Mouse (Mus musculus): ENCODE measurements around the gene Me1. TPM values are rescaled to one million over a fixed set of nuclear protein-coding genes. Genes with fewer than 3 reads are reported as not detected.

Gene Me1
- polyA plus RNA-seq (2015; fragmentation: Nextera tagmentation; extraction: Ambion mirVana), result 21.2 and 22.9 TPM in 2 replicates

DNA sequence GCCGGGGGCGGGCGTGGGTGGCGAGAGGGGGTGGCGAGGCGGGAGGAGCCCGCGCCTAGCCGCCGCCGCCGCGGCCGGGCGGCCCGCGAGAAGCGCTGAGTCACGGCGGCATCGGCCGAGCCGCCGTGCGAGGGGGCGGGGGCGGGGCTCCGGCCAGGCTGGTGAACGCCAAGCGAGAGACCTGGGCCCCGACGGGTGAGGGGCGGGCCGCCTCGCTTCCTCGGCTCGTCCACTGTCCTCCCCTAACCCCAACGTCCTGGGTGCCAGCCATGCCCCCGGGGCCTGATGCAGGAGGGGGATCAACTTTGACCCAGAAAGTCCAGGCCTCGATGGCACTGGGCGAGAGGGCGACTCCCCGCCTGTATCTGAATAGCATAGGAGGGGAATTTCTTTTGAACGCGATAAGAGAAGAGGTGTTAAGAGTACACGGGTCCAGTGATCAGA is at the start of gene Me1:
Gene Me1, minus strand, starts transcription at position 136 of the 444 bp plus-strand sequence.
- Histone ChIP-seq H3K4me2 (replicated peaks) (peak within 1 kb of the TSS; percentile 98), H3K27ac (0 out of 2 replicates have a peak within 1 kb of the TSS, but pooled peaks have one; percentile 17), H3K4me1 (replicated peaks) (no peaks in the 10 kb centered on the region; the same call in 1 of the 2 replicates), H3K36me3 (no peaks in the 10 kb centered on the region), H3K27me3 (replicated peaks) (no peaks in the 10 kb centered on the region), H3K9ac (peak within 1 kb of the TSS; percentile 74), H3K9me3 (no peaks in the 10 kb centered on the region), H3K4me3 (replicated peaks) (peak within 1 kb of the TSS; percentile 74)
- 1% methylated on average over 39 of the region's 46 CpGs for WGBS
- peak; percentile 88 for ATAC-seq

DNA sequence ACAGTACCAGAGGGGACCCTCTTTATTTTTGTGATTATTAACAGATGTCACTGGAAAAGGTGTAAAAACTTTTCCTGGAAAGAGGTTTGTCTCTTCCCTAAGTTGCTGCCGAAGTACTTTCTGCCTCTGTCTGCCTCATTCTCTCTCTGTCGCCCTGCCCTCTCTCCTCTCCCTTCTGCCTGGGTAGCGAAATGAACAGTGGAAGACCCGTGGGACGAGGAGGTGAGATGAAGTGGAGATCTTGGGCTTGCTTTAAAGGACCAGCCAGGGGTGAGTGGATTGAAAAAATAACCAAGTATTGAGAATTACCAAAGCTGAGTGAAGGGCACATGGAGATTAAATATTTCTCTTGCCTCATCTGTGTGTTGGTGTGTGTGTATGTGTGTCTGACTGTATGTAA is 48.3 kb upstream of the Me1 start:
- H3K4me2 ChIP-seq (replicated peaks), result 0 out of 2 replicates have a peak overlapping the region, but pooled peaks have one; percentile 61
- ATAC-seq, result no peak

DNA sequence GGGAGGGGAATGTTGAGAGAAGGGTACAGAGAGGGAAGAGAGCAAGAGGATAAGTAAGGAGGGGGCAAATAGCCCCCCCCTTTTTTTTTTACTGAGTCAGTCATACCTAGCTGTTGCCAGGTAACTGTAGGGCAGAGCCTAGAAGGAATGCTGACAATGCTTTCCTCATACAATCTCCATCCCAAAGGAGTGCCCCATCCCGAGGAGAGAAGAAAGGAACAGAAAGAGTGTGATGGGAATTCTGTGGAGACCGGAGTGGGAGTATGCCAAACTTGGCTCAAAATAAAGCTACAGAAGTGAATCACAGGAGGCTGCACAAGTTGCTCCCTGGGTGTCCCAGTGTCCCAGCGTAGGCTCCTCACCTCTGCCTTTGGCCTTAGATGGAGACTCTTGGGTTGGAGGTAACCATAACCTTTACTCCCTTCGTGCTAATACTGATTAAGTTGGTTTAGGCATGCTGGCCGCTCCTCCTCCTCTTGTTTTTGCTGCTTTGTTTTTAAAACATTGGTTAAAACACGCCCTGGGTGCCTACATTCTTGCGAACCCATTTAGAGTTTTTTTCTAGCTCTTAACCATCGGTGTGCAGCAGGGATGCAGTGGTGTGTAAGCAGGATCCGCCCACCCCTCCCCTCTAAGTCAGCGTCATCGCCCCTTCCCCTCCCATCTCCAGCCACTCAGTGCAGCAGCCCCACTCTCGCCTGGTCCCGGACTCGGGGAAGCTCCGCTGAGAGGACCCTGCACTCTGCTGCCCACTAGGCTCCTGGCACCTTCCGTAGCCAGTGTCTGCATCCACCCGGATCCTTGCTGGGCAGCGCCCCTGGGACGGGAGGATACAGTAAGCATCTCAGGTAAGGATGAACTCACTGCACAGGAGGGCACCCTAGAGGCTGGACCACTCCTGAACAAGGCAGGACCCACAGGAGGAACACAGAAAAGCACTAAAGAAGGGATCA is 47.5 kb upstream of the Me1 start, which contains the start of gene Prss35:
Gene Prss35, plus strand, starts transcription at position 691 of the 953 bp plus-strand sequence.
- H3K27me3 ChIP-seq (replicated peaks), result 0 out of 2 replicates have a peak, but pooled peaks cover 3% of the 10 kb centered on the region
- 3% methylated on average over 19 of the region's 19 CpGs for WGBS
- H3K9ac ChIP-seq, result peak within 1 kb of the TSS; percentile 37; the same call in 1 of the 2 replicates
- H3K27ac ChIP-seq, result no peak within 1 kb of the TSS
- no peaks in the 10 kb centered on the region for H3K36me3 ChIP-seq
- H3K4me1 ChIP-seq (replicated peaks), result peaks cover 6% of the 10 kb centered on the region; the same call in 1 of the 2 replicates
- peak within 1 kb of the TSS; percentile 28 for H3K4me3 ChIP-seq (replicated peaks)
- peak; percentile 69 for ATAC-seq
- peak within 1 kb of the TSS; percentile 61 for H3K4me2 ChIP-seq (replicated peaks)
- no peaks in the 10 kb centered on the region for H3K9me3 ChIP-seq

More for the DNA sequence above, 48.3 kb upstream of the Me1 start:
- 25% methylated on average over 5 of the region's 5 CpGs for WGBS
- peaks cover 6% of the 10 kb centered on the region; the same call in 1 of the 2 replicates for H3K4me1 ChIP-seq (replicated peaks)
- H3K27me3 ChIP-seq (replicated peaks), result 0 out of 2 replicates have a peak, but pooled peaks cover 3% of the 10 kb centered on the region
- no peaks in the 10 kb centered on the region for H3K36me3 ChIP-seq
- no peak overlapping the region for H3K4me3 ChIP-seq (replicated peaks)
- no peak overlapping the region for H3K27ac ChIP-seq
- no peaks in the 10 kb centered on the region for H3K9me3 ChIP-seq
- H3K9ac ChIP-seq, result no peak overlapping the region

DNA sequence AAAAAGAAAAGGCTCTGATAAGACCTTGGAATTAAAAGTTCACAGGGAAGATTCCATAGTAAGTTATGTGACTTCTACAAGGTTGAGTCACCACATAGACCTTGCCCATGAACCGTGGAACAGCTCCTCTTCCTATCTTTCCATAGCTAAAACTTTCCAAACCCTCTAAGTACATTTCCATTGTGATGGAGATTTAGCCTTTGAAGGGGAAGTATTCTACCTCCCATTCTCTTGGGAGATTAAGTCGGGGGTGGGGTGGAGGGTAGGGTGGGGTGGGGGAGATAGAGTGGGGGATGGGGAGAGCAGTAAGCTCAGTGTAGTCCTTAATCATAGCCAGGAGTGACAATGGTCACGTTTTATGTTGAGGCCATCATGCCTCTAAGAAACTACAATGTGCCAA is 44.2 kb upstream of the Me1 start:
- 53% methylated on average over 3 of the region's 3 CpGs for WGBS
- H3K4me3 ChIP-seq (replicated peaks), result no peak overlapping the region
- H3K9ac ChIP-seq, result no peak overlapping the region
- peaks cover 6% of the 10 kb centered on the region; the same call in 1 of the 2 replicates for H3K4me1 ChIP-seq (replicated peaks)
- no peak for ATAC-seq
- no peak overlapping the region for H3K4me2 ChIP-seq (replicated peaks)
- no peak overlapping the region for H3K27ac ChIP-seq
- H3K9me3 ChIP-seq, result no peaks in the 10 kb centered on the region
- H3K27me3 ChIP-seq (replicated peaks), result 0 out of 2 replicates have a peak, but pooled peaks cover 3% of the 10 kb centered on the region
- H3K36me3 ChIP-seq, result no peaks in the 10 kb centered on the region

DNA sequence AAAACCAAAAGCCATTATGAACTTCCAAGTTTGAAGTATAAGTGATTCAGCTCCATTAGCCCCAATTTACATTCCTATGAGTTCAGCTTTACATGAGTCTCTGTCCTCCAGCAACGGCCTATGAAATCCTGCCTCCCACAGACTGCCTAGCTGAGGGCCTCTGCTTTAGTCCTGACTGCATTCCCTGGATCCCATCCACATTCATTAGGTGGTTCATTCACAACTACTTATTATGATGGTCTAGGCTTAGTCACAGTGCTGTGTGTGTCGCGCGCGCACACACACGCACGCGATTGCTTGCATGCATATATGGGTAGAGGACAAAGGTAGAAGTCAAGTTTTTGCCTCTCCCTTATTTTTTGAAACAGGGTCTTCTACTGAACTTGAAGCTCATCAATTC is 43.0 kb upstream of the Me1 start:
- 95% methylated on average over 8 of the region's 8 CpGs for WGBS
- Histone ChIP-seq H3K27me3 (replicated peaks) (0 out of 2 replicates have a peak, but pooled peaks cover 3% of the 10 kb centered on the region), H3K4me2 (replicated peaks) (no peak overlapping the region), H3K4me1 (replicated peaks) (peaks cover 6% of the 10 kb centered on the region; the same call in 1 of the 2 replicates), H3K9me3 (no peaks in the 10 kb centered on the region), H3K9ac (no peak overlapping the region), H3K36me3 (no peaks in the 10 kb centered on the region), H3K4me3 (replicated peaks) (no peak overlapping the region), H3K27ac (no peak overlapping the region)
- ATAC-seq, result no peak

DNA sequence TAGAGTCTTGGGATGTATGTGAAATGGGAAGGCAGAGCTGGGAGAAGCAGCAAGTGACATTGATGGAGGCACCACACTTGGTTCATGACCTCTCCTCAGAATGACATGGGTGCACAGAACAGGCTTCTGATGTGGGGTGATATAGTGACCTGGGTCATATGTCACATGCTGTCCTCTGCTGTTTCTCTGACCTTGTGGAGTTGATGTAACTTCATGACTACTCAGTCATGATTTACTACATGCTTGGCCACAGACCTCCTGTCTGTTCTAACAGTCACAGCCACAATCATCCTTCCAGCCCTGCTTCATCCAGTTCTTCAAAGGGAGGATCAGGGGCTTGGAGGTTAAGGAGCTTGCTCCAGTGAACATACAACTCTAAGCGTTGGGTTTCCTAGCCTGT is 42.3 kb upstream of the Me1 start:
- H3K27me3 ChIP-seq (replicated peaks), result no peaks in the 10 kb centered on the region
- 72% methylated on average over 1 of the region's 1 CpGs for WGBS
- no peak overlapping the region for H3K9ac ChIP-seq
- peaks cover 2% of the 10 kb centered on the region; the same call in 1 of the 2 replicates for H3K4me1 ChIP-seq (replicated peaks)
- no peak overlapping the region for H3K4me3 ChIP-seq (replicated peaks)
- H3K9me3 ChIP-seq, result no peaks in the 10 kb centered on the region
- no peak overlapping the region for H3K27ac ChIP-seq
- no peaks in the 10 kb centered on the region for H3K36me3 ChIP-seq
- no peak for ATAC-seq
- H3K4me2 ChIP-seq (replicated peaks), result no peak overlapping the region

DNA sequence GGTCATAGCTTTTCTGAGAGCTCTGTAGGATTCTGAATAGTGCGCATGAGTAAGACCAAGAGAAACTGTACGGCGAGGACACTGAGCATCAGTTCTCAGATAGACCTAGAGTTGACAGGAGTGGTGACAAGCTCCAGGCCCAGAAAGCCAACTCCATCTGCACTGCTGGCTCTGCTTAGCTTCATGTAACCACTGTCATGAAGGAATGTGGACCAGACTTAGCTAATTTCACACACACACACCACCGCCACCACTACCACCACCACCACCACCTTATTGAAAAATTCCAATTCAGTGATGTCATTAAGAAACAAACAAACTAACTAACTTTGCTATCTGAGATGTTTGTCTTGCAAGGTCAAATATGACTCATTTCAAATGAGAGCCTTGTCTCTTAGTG is 41.2 kb upstream of the Me1 start:
- H3K9ac ChIP-seq, result no peak overlapping the region
- no peak for ATAC-seq
- 70% methylated on average over 4 of the region's 4 CpGs for WGBS
- H3K27ac ChIP-seq, result no peak overlapping the region
- H3K36me3 ChIP-seq, result no peaks in the 10 kb centered on the region
- no peak overlapping the region for H3K4me3 ChIP-seq (replicated peaks)
- H3K4me1 ChIP-seq (replicated peaks), result no peaks in the 10 kb centered on the region
- H3K4me2 ChIP-seq (replicated peaks), result no peak overlapping the region
- no peaks in the 10 kb centered on the region for H3K27me3 ChIP-seq (replicated peaks)
- H3K9me3 ChIP-seq, result no peaks in the 10 kb centered on the region

DNA sequence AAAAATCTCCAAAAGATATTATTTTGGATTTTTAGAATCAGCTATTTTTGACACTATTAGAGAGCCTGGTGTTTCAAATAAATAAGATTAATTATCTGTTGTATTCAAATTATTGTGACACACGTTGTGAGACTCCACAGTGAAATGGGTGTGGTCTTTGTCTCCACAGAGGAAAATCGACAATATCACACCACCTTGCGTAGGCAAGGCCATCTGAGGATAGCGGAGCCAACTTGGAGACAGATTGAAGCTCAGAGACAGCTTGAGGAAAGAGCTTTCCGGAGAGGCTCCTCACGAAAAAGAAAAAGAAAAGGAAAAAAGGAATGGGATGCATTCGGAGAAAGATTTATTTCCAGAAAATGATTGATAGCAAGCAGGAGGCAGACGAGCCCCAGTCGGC is 39.0 kb upstream of the Me1 start:
- Histone ChIP-seq H3K27ac (no peak overlapping the region), H3K9ac (no peak overlapping the region), H3K27me3 (replicated peaks) (no peaks in the 10 kb centered on the region), H3K4me1 (replicated peaks) (no peaks in the 10 kb centered on the region), H3K4me3 (replicated peaks) (no peak overlapping the region), H3K9me3 (no peaks in the 10 kb centered on the region), H3K4me2 (replicated peaks) (no peak overlapping the region), H3K36me3 (no peaks in the 10 kb centered on the region)
- WGBS, result 56% methylated on average over 9 of the region's 9 CpGs
- peak; percentile 57; the same call in 1 of the 2 replicates for ATAC-seq

DNA sequence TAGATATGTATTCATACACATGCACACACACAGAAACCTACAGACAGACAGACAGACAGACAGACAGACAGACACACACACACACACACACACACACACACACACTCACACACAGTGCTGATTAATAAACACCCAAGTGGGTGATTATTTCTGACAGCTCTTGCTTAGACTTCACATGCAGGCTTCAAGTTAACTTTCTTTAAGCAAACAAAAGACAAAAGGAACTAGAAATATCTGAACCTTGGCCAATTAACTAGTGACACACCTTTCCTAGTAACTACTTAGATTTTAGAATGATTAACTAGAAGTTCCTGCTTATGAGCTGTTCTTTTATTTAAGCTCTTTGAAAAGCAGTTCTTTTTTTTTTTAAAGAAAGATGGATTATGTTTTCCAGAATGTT is 38.6 kb upstream of the Me1 start:
- Histone ChIP-seq H3K4me2 (replicated peaks) (no peak overlapping the region), H3K27me3 (replicated peaks) (no peaks in the 10 kb centered on the region), H3K9me3 (no peaks in the 10 kb centered on the region), H3K4me3 (replicated peaks) (no peak overlapping the region), H3K27ac (no peak overlapping the region), H3K36me3 (no peaks in the 10 kb centered on the region), H3K4me1 (replicated peaks) (no peaks in the 10 kb centered on the region), H3K9ac (no peak overlapping the region)
- peak; percentile 48; the same call in 1 of the 2 replicates for ATAC-seq

DNA sequence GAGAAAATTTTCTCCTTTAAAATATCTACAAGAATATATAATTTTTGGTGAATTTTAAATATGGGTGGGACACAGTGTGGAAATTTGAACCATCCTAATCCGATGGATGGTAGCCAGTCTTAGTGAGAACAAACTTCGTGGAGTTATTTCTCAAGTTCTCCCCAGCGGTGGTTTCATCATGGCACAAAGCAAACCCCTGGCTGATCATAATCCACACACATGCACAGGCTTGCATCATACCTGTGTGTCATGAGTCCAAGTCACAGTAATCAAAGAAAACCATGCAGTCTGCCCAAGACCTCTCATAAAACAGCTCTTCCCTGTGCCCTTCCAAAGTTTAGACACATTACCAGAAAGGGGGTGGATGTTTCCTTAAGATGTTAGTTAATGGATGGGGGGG is 34.1 kb upstream of the Me1 start:
- over 99% methylated on average over 3 of the region's 3 CpGs for WGBS
- ATAC-seq, result no peak
- Histone ChIP-seq H3K9me3 (no peaks in the 10 kb centered on the region), H3K4me1 (replicated peaks) (no peaks in the 10 kb centered on the region), H3K4me3 (replicated peaks) (no peak overlapping the region), H3K9ac (no peak overlapping the region), H3K27me3 (replicated peaks) (no peaks in the 10 kb centered on the region), H3K27ac (no peak overlapping the region), H3K36me3 (no peaks in the 10 kb centered on the region), H3K4me2 (replicated peaks) (no peak overlapping the region)

DNA sequence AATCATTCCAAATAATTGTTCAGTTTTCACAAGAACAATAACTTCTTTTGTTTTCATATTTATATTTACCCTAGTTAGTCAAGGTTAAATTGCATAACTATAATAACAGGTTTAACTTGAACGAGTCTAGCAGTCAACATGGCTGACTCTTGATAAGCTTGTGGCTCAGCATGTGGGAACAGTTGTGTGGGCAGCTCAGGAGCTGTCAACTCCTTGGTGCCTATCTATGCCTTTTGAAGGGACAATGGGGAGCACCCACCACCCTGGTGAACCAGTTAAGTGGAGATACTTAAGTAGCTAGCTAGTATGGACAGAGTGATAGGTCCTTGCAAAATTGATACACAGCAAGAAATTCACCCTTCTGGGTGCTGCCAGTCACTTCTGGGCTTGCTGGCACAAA is 33.3 kb upstream of the Me1 start:
- no peak overlapping the region for H3K9ac ChIP-seq
- no peaks in the 10 kb centered on the region for H3K36me3 ChIP-seq
- no peak overlapping the region for H3K27ac ChIP-seq
- no peak for ATAC-seq
- H3K4me3 ChIP-seq (replicated peaks), result no peak overlapping the region
- no peaks in the 10 kb centered on the region for H3K4me1 ChIP-seq (replicated peaks)
- H3K27me3 ChIP-seq (replicated peaks), result no peaks in the 10 kb centered on the region
- WGBS, result 63% methylated on average over 1 of the region's 1 CpGs
- H3K9me3 ChIP-seq, result no peaks in the 10 kb centered on the region
- no peak overlapping the region for H3K4me2 ChIP-seq (replicated peaks)

DNA sequence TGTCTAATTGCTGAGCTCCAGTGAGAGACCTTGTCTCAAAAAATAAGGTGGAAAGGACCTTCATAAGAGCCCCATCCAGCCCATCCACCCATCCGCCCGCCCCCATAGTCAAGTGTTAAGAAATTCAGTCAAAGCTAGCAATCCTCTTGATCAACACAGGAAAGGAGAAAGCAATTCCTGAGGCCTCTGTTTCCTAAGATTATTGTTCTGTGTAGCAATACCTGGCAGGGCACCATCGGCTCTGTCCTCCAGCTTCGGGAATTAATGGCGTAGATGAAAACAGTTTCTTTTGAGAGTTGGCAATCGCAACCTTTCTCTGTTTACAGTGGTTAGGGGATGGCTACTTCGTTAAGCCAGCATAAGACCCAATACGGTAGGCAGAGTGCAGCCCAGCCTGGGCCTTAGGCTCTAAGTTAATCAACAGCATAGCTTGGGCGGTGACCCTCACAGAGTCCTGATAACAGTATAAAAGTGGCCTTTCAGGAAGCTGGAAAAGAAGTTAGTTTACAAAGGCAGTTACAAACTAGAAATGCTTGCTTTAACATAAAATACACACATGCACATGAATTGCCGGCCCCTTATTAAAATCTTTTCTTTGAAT is 32.6 kb upstream of the Me1 start:
- no peak overlapping the region for H3K4me3 ChIP-seq (replicated peaks)
- H3K4me1 ChIP-seq (replicated peaks), result no peaks in the 10 kb centered on the region
- no peaks in the 10 kb centered on the region for H3K36me3 ChIP-seq
- peak; percentile 86 for ATAC-seq
- H3K9me3 ChIP-seq, result no peaks in the 10 kb centered on the region
- WGBS, result 70% methylated on average over 10 of the region's 10 CpGs
- no peak overlapping the region for H3K9ac ChIP-seq
- H3K27ac ChIP-seq, result no peak overlapping the region
- H3K4me2 ChIP-seq (replicated peaks), result no peak overlapping the region
- no peaks in the 10 kb centered on the region for H3K27me3 ChIP-seq (replicated peaks)
